Mouse (Mus musculus) left cerebral cortex, adult 6 months (tissue): Measurements from ENCODE around the gene Nit2. TPM values are rescaled to one million over a fixed set of nuclear protein-coding genes. Genes with fewer than 3 reads are reported as not detected.

Experiments
- long read RNA-seq, 2 experiments: library from polyadenylated mRNA; unstranded; transcript quantifications; one replicate each; pipeline ENCODE4 v2.0.0; 2019 to 2020
- polyA plus RNA-seq: library from polyadenylated mRNA; unstranded; fragments of <200 nt; fragmentation: Nextera tagmentation; gene quantifications from 2 replicates; pipeline ENCODE4 v1.2.3, GENCODE M21; 2021

Nit2 gene
- polyA plus RNA-seq = 20.4 and 25.3 TPM in 2 replicates
- long read RNA-seq, experiment 1, transcript Nit2-201 (10 exons, 1,286 nt) = major isoform, 47 of 54 reads
- long read RNA-seq, experiment 1, partial matches to known transcripts = 0 of 54 reads
- long read RNA-seq, experiment 1, other reads (novel, unspliced or antisense) = 7 of 54 reads
- long read RNA-seq, experiment 2, transcript Nit2-201 (10 exons, 1,286 nt) = major isoform, 30 of 31 reads
- long read RNA-seq, experiment 2, partial matches to known transcripts = 1 of 31 reads
- long read RNA-seq, experiment 2, other reads (novel, unspliced or antisense) = 0 of 31 reads

GRCm38 (mm10) chr16:57166611-57167513 is at the start of gene Nit2:
Gene Nit2, minus strand, starts transcription at chr16:57167341.

GRCm38 (mm10) chr16:57120913-57121815 is 46.0 kb downstream of the Nit2 start, which contains the start of gene Tomm70a:
Gene Tomm70a, plus strand, starts transcription at chr16:57121703.

Other genes with a start within 250 kb of the Nit2 start
- 1.4 and 3.1 TPM in 2 replicates for gene Lnp1, start 239.3 kb downstream of the Nit2 start, polyA plus RNA-seq
- not detected in 2 replicates for gene Tmem45a2, start 96.0 kb downstream of the Nit2 start, polyA plus RNA-seq
- gene Tomm70a, start 45.6 kb downstream of the Nit2 start, polyA plus RNA-seq = 23.3 and 61.2 TPM in 2 replicates
- 9.7 and 14.4 TPM in 2 replicates for gene Tbc1d23, start 64.2 kb upstream of the Nit2 start, polyA plus RNA-seq
- gene Tmem30c, start 125.5 kb upstream of the Nit2 start, polyA plus RNA-seq = not detected in 2 replicates
- gene Filip1l, start 185.8 kb upstream of the Nit2 start, polyA plus RNA-seq = 0.96 and 1.0 TPM in 2 replicates